Mouse (Mus musculus): ENCODE data around the gene Ints3. TPM values are rescaled to one million over a fixed set of nuclear protein-coding genes. Genes with fewer than 3 reads are reported as not detected.

Ints3 gene
- polyA plus RNA-seq (2014; fragmentation: Nextera tagmentation; extraction: Ambion mirVana): 30.1 and 35.2 TPM in 2 replicates

GRCm38 (mm10) chr3:90433381-90434020, at the start of gene Ints3:
Gene Ints3, minus strand, starts transcription at chr3:90433622.
- under 1% methylated on average over 52 of the region's 52 CpGs for WGBS
- Histone ChIP-seq H3K9me3 (ENCODE audit: control insufficient read depth, low read length) (no peaks in the 10 kb centered on the region), H3K4me3 (ENCODE audit: low read depth, low read length) (peak within 1 kb of the TSS; percentile 66), H3K36me3 (ENCODE audit: control insufficient read depth, insufficient read depth, low read length) (no peaks in the 10 kb centered on the region), H3K27me3 (ENCODE audit: control insufficient read depth, insufficient read depth, low read length) (no peaks in the 10 kb centered on the region), H3K27ac (ENCODE audit: low read depth, low read length) (peak within 1 kb of the TSS; percentile 87), H3K9ac (replicated peaks; ENCODE audit: low read depth, low read length) (peak within 1 kb of the TSS; percentile 80), H3K4me1 (ENCODE audit: control insufficient read depth, insufficient read depth, low read length) (peaks cover 17% of the 10 kb centered on the region), H3K4me2 (ENCODE audit: low read depth, low read length) (peak within 1 kb of the TSS; percentile 93)
- peak; percentile 99 for ATAC-seq (ENCODE audit: low read depth)

GRCm38 (mm10) chr3:90475831-90476611, 42.6 kb upstream of the Ints3 start, which contains the start of gene Ilf2:
Gene Ilf2, plus strand, starts transcription at chr3:90476126.
- peak within 1 kb of the TSS; percentile 67 for H3K4me2 ChIP-seq (ENCODE audit: low read depth, low read length)
- peak within 1 kb of the TSS; percentile 91 for H3K27ac ChIP-seq (ENCODE audit: low read depth, low read length)
- H3K9me3 ChIP-seq (ENCODE audit: control insufficient read depth, low read length): no peaks in the 10 kb centered on the region
- no peaks in the 10 kb centered on the region for H3K27me3 ChIP-seq (ENCODE audit: control insufficient read depth, insufficient read depth, low read length)
- H3K9ac ChIP-seq (replicated peaks; ENCODE audit: low read depth, low read length): peak within 1 kb of the TSS; percentile 88
- H3K4me1 ChIP-seq (ENCODE audit: control insufficient read depth, insufficient read depth, low read length): peaks cover 6% of the 10 kb centered on the region; the same call in 1 of the 2 replicates
- peaks cover 16% of the 10 kb centered on the region for H3K36me3 ChIP-seq (ENCODE audit: control insufficient read depth, insufficient read depth, low read length)
- under 1% methylated on average over 45 of the region's 45 CpGs for WGBS
- ATAC-seq (ENCODE audit: low read depth): peak; percentile 99
- peak within 1 kb of the TSS; percentile 71 for H3K4me3 ChIP-seq (ENCODE audit: low read depth, low read length)

GRCm38 (mm10) chr3:90475151-90475830, 41.9 kb upstream of the Ints3 start:
- Histone ChIP-seq H3K27me3 (ENCODE audit: control insufficient read depth, insufficient read depth, low read length) (no peaks in the 10 kb centered on the region), H3K27ac (ENCODE audit: low read depth, low read length) (no peak overlapping the region), H3K9ac (replicated peaks; ENCODE audit: low read depth, low read length) (no peak overlapping the region), H3K4me2 (ENCODE audit: low read depth, low read length) (peak overlapping the region; percentile 40), H3K36me3 (ENCODE audit: control insufficient read depth, insufficient read depth, low read length) (peaks cover 11% of the 10 kb centered on the region), H3K4me1 (ENCODE audit: control insufficient read depth, insufficient read depth, low read length) (peaks cover 6% of the 10 kb centered on the region; the same call in 1 of the 2 replicates), H3K4me3 (ENCODE audit: low read depth, low read length) (peak overlapping the region; percentile 20; the same call in 1 of the 2 replicates), H3K9me3 (ENCODE audit: control insufficient read depth, low read length) (no peaks in the 10 kb centered on the region)
- ATAC-seq (ENCODE audit: low read depth): peak; percentile 40
- 41% methylated on average over 15 of the region's 16 CpGs for WGBS

GRCm38 (mm10) chr3:90472213-90472612, 38.8 kb upstream of the Ints3 start:
- Histone ChIP-seq H3K36me3 (ENCODE audit: control insufficient read depth, insufficient read depth, low read length) (no peaks in the 10 kb centered on the region), H3K27ac (ENCODE audit: low read depth, low read length) (no peak overlapping the region), H3K4me3 (ENCODE audit: low read depth, low read length) (no peak overlapping the region), H3K27me3 (ENCODE audit: control insufficient read depth, insufficient read depth, low read length) (no peaks in the 10 kb centered on the region), H3K9me3 (ENCODE audit: control insufficient read depth, low read length) (no peaks in the 10 kb centered on the region), H3K4me2 (ENCODE audit: low read depth, low read length) (no peak overlapping the region), H3K9ac (replicated peaks; ENCODE audit: low read depth, low read length) (no peak overlapping the region), H3K4me1 (ENCODE audit: control insufficient read depth, insufficient read depth, low read length) (peaks cover 4% of the 10 kb centered on the region; the same call in 1 of the 2 replicates)
- 30% methylated on average over 3 of the region's 3 CpGs for WGBS
- no peak for ATAC-seq (ENCODE audit: low read depth)

GRCm38 (mm10) chr3:90467618-90468300, 34.3 kb upstream of the Ints3 start:
- Histone ChIP-seq H3K36me3 (ENCODE audit: control insufficient read depth, insufficient read depth, low read length) (no peaks in the 10 kb centered on the region), H3K27me3 (ENCODE audit: control insufficient read depth, insufficient read depth, low read length) (peaks cover 20% of the 10 kb centered on the region), H3K27ac (ENCODE audit: low read depth, low read length) (no peak overlapping the region), H3K9ac (replicated peaks; ENCODE audit: low read depth, low read length) (no peak overlapping the region), H3K4me1 (ENCODE audit: control insufficient read depth, insufficient read depth, low read length) (0 out of 2 replicates have a peak, but pooled peaks cover 2% of the 10 kb centered on the region), H3K4me3 (ENCODE audit: low read depth, low read length) (no peak overlapping the region), H3K4me2 (ENCODE audit: low read depth, low read length) (no peak overlapping the region), H3K9me3 (ENCODE audit: control insufficient read depth, low read length) (no peaks in the 10 kb centered on the region)
- WGBS: 91% methylated on average over 10 of the region's 10 CpGs
- no peak for ATAC-seq (ENCODE audit: low read depth)

- 1% methylated on average over 15 of the region's 15 CpGs for WGBS
- Histone ChIP-seq H3K36me3 (ENCODE audit: control insufficient read depth, insufficient read depth, low read length) (no peaks in the 10 kb centered on the region), H3K27me3 (ENCODE audit: control insufficient read depth, insufficient read depth, low read length) (peaks cover 20% of the 10 kb centered on the region)
Measured at GRCm38 (mm10) chr3:90466311-90466766, 32.9 kb upstream of the Ints3 start.

GRCm38 (mm10) chr3:90465686-90466310, 32.4 kb upstream of the Ints3 start, which contains the start of gene Npr1:
Gene Npr1, minus strand, starts transcription at chr3:90465866.
- peak within 1 kb of the TSS; percentile 56 for H3K4me3 ChIP-seq (ENCODE audit: low read depth, low read length)
- H3K27ac ChIP-seq (ENCODE audit: low read depth, low read length): no peak within 1 kb of the TSS
- H3K4me1 ChIP-seq (ENCODE audit: control insufficient read depth, insufficient read depth, low read length): 0 out of 2 replicates have a peak, but pooled peaks cover 2% of the 10 kb centered on the region
- H3K36me3 ChIP-seq (ENCODE audit: control insufficient read depth, insufficient read depth, low read length): no peaks in the 10 kb centered on the region
- peak within 1 kb of the TSS; percentile 46 for H3K9ac ChIP-seq (replicated peaks; ENCODE audit: low read depth, low read length)
- H3K4me2 ChIP-seq (ENCODE audit: low read depth, low read length): peak within 1 kb of the TSS; percentile 87
- no peaks in the 10 kb centered on the region for H3K9me3 ChIP-seq (ENCODE audit: control insufficient read depth, low read length)
- WGBS: under 1% methylated on average over 23 of the region's 49 CpGs
- H3K27me3 ChIP-seq (ENCODE audit: control insufficient read depth, insufficient read depth, low read length): peaks cover 20% of the 10 kb centered on the region
- ATAC-seq (ENCODE audit: low read depth): peak; percentile 59; the same call in 1 of the 2 replicates

More at GRCm38 (mm10) chr3:90466311-90466766, 32.9 kb upstream of the Ints3 start:
- peak; percentile 21; the same call in 1 of the 2 replicates for ATAC-seq (ENCODE audit: low read depth)
- Histone ChIP-seq H3K27ac (ENCODE audit: low read depth, low read length) (no peak overlapping the region), H3K9ac (replicated peaks; ENCODE audit: low read depth, low read length) (peak overlapping the region; percentile 46; the same call in 1 of the 2 replicates), H3K4me1 (ENCODE audit: control insufficient read depth, insufficient read depth, low read length) (0 out of 2 replicates have a peak, but pooled peaks cover 2% of the 10 kb centered on the region), H3K9me3 (ENCODE audit: control insufficient read depth, low read length) (no peaks in the 10 kb centered on the region), H3K4me2 (ENCODE audit: low read depth, low read length) (peak overlapping the region; percentile 87), H3K4me3 (ENCODE audit: low read depth, low read length) (peak overlapping the region; percentile 56)
